Mouse (Mus musculus): ENCODE measurements around the gene Ntan1.

- TF ChIP-seq CTCF (IDR thresholded peaks at IDR 0.05; ENCODE audit: insufficient read depth, low read length) (no peak), POLR2A (IDR thresholded peaks at IDR 0.05; ENCODE audit: borderline replicate concordance, extremely low read depth, low read depth, low read length) (no peak)
Measured at GRCm38 (mm10) chr16:13851446-13851845, 32.8 kb downstream of the Ntan1 start.
